Mouse (Mus musculus): ENCODE results near the gene 1700028K03Rik. TPM values are rescaled to one million over a fixed set of nuclear protein-coding genes. Genes with fewer than 3 reads are reported as not detected.

Gene 1700028K03Rik
- 0.04 and 0.48 TPM in 2 replicates for polyA plus RNA-seq (2014; fragmentation: Nextera tagmentation; extraction: Ambion mirVana)

DNA sequence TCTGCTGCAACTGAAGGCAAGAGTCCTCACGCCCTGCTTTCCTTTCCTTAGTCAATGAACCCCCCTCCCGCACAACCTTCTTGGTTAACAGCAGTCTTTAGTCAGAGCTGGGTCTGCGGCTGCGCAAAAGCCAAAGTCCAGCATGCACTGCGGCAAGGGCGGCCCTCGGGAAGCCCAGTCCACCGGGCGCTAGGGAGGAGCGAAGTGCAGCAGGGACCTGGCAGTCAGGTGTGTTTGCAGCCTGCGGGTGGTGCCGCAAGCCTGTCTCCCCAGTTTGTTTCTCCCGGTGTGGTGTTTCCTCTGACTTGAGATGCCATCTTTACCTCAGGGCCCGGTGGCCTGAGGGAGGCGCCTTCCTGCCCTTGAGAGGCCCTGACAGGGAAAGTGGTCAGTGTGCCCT lies at the start of gene 1700028K03Rik:
Gene 1700028K03Rik (plus strand): TSS at position 129 of the 400 bp plus-strand sequence.
- no peaks in the 10 kb centered on the region for H3K36me3 ChIP-seq (ENCODE audit: control insufficient read depth, insufficient read depth, low read length)
- ATAC-seq (ENCODE audit: low FRiP score) (no peak), DNase-seq (ENCODE audit: low spot score) (no peak)
- no peak within 1 kb of the TSS for H3K4me2 ChIP-seq (replicated peaks; ENCODE audit: low read depth, low read length)
- H3K4me1 ChIP-seq (replicated peaks; ENCODE audit: control insufficient read depth, insufficient read depth, low read length): no peaks in the 10 kb centered on the region
- H3K27ac ChIP-seq (ENCODE audit: low read depth, low read length): no peak within 1 kb of the TSS
- H3K4me3 ChIP-seq (ENCODE audit: low read depth, low read length): no peak within 1 kb of the TSS
- no peaks in the 10 kb centered on the region for H3K9me3 ChIP-seq (ENCODE audit: control insufficient read depth, low read length)
- no peaks in the 10 kb centered on the region for H3K27me3 ChIP-seq (ENCODE audit: control insufficient read depth, insufficient read depth, low read length)
- no peak within 1 kb of the TSS for H3K9ac ChIP-seq (ENCODE audit: low read depth, low read length)
- 73% methylated on average over 15 of the region's 15 CpGs for WGBS

DNA sequence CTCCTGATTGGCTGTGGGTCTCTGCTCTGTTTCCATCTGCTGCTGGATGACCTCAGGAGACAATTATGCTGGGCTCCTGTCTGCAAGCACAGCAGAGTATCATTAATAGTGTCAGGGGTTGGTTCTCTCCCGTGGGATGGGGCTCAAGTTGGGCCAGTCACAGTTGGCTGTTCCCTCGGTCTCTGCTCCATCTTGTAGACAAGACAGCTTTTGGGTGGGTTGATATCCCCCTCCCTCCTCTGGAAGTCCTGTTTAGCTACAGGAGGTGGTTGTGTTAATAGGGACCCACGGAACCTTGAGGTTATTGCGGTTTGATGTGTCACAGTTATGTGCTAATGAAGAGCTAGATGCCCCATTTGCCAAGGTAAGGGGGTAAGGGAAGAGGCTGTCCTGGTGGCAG lies 45.5 kb upstream of the 1700028K03Rik start:
- DNase-seq (ENCODE audit: low spot score) (no peak), ATAC-seq (ENCODE audit: low FRiP score) (no peak)
- no peaks in the 10 kb centered on the region for H3K9me3 ChIP-seq (ENCODE audit: control insufficient read depth, low read length)
- 68% methylated on average over 4 of the region's 4 CpGs for WGBS
- no peaks in the 10 kb centered on the region for H3K4me1 ChIP-seq (replicated peaks; ENCODE audit: control insufficient read depth, insufficient read depth, low read length)
- H3K9ac ChIP-seq (ENCODE audit: low read depth, low read length): no peak overlapping the region
- no peak overlapping the region for H3K27ac ChIP-seq (ENCODE audit: low read depth, low read length)
- H3K4me2 ChIP-seq (replicated peaks; ENCODE audit: low read depth, low read length): no peak overlapping the region
- no peak overlapping the region for H3K4me3 ChIP-seq (ENCODE audit: low read depth, low read length)
- H3K27me3 ChIP-seq (ENCODE audit: control insufficient read depth, insufficient read depth, low read length): no peaks in the 10 kb centered on the region
- no peaks in the 10 kb centered on the region for H3K36me3 ChIP-seq (ENCODE audit: control insufficient read depth, insufficient read depth, low read length)

GRCm38 (mm10) chr5:107491036-107491435 lies 43.5 kb upstream of the 1700028K03Rik start:
- Histone ChIP-seq H3K27ac (ENCODE audit: low read depth, low read length) (no peak overlapping the region), H3K27me3 (ENCODE audit: control insufficient read depth, insufficient read depth, low read length) (no peaks in the 10 kb centered on the region), H3K4me1 (replicated peaks; ENCODE audit: control insufficient read depth, insufficient read depth, low read length) (no peaks in the 10 kb centered on the region), H3K4me3 (ENCODE audit: low read depth, low read length) (no peak overlapping the region), H3K9me3 (ENCODE audit: control insufficient read depth, low read length) (no peaks in the 10 kb centered on the region), H3K9ac (ENCODE audit: low read depth, low read length) (no peak overlapping the region), H3K36me3 (ENCODE audit: control insufficient read depth, insufficient read depth, low read length) (no peaks in the 10 kb centered on the region), H3K4me2 (replicated peaks; ENCODE audit: low read depth, low read length) (no peak overlapping the region)
- 88% methylated on average over 9 of the region's 9 CpGs for WGBS
- ATAC-seq (ENCODE audit: low FRiP score): no peak
- DNase-seq (ENCODE audit: low spot score): no peak

GRCm38 (mm10) chr5:107492471-107492870 lies 42.0 kb upstream of the 1700028K03Rik start:
- Histone ChIP-seq H3K27ac (ENCODE audit: low read depth, low read length) (no peak overlapping the region), H3K4me3 (ENCODE audit: low read depth, low read length) (no peak overlapping the region), H3K9me3 (ENCODE audit: control insufficient read depth, low read length) (no peaks in the 10 kb centered on the region), H3K36me3 (ENCODE audit: control insufficient read depth, insufficient read depth, low read length) (no peaks in the 10 kb centered on the region), H3K4me2 (replicated peaks; ENCODE audit: low read depth, low read length) (no peak overlapping the region), H3K27me3 (ENCODE audit: control insufficient read depth, insufficient read depth, low read length) (no peaks in the 10 kb centered on the region), H3K9ac (ENCODE audit: low read depth, low read length) (no peak overlapping the region), H3K4me1 (replicated peaks; ENCODE audit: control insufficient read depth, insufficient read depth, low read length) (0 out of 2 replicates have a peak, but pooled peaks cover under 1% of the 10 kb centered on the region)
- DNase-seq (ENCODE audit: low spot score) (no peak), ATAC-seq (ENCODE audit: low FRiP score) (no peak)
- 88% methylated on average over 2 of the region's 2 CpGs for WGBS

GRCm38 (mm10) chr5:107494759-107495158 lies 39.8 kb upstream of the 1700028K03Rik start:
- H3K9me3 ChIP-seq (ENCODE audit: control insufficient read depth, low read length): no peaks in the 10 kb centered on the region

GRCm38 (mm10) chr5:107496047-107496446 lies 38.5 kb upstream of the 1700028K03Rik start:
- DNase-seq (ENCODE audit: low spot score) (no peak), ATAC-seq (ENCODE audit: low FRiP score) (no peak)
- 90% methylated on average over 2 of the region's 2 CpGs for WGBS
- Histone ChIP-seq H3K9me3 (ENCODE audit: control insufficient read depth, low read length) (no peaks in the 10 kb centered on the region), H3K9ac (ENCODE audit: low read depth, low read length) (no peak overlapping the region), H3K4me3 (ENCODE audit: low read depth, low read length) (no peak overlapping the region), H3K4me2 (replicated peaks; ENCODE audit: low read depth, low read length) (no peak overlapping the region), H3K4me1 (replicated peaks; ENCODE audit: control insufficient read depth, insufficient read depth, low read length) (0 out of 2 replicates have a peak, but pooled peaks cover 2% of the 10 kb centered on the region), H3K27me3 (ENCODE audit: control insufficient read depth, insufficient read depth, low read length) (no peaks in the 10 kb centered on the region), H3K36me3 (ENCODE audit: control insufficient read depth, insufficient read depth, low read length) (no peaks in the 10 kb centered on the region), H3K27ac (ENCODE audit: low read depth, low read length) (no peak overlapping the region)

More at GRCm38 (mm10) chr5:107494759-107495158, 39.8 kb upstream of the 1700028K03Rik start:
- H3K4me2 ChIP-seq (replicated peaks; ENCODE audit: low read depth, low read length): no peak overlapping the region
- WGBS: 97% methylated on average over 5 of the region's 5 CpGs
- no peak overlapping the region for H3K9ac ChIP-seq (ENCODE audit: low read depth, low read length)
- ATAC-seq (ENCODE audit: low FRiP score) (no peak), DNase-seq (ENCODE audit: low spot score) (no peak)
- H3K27ac ChIP-seq (ENCODE audit: low read depth, low read length): no peak overlapping the region
- H3K4me1 ChIP-seq (replicated peaks; ENCODE audit: control insufficient read depth, insufficient read depth, low read length): 0 out of 2 replicates have a peak, but pooled peaks cover 2% of the 10 kb centered on the region
- no peak overlapping the region for H3K4me3 ChIP-seq (ENCODE audit: low read depth, low read length)
- no peaks in the 10 kb centered on the region for H3K36me3 ChIP-seq (ENCODE audit: control insufficient read depth, insufficient read depth, low read length)
- H3K27me3 ChIP-seq (ENCODE audit: control insufficient read depth, insufficient read depth, low read length): no peaks in the 10 kb centered on the region

- H3K9me3 ChIP-seq (ENCODE audit: control insufficient read depth, low read length): no peaks in the 10 kb centered on the region
- DNase-seq (ENCODE audit: low spot score) (peak; percentile 63), ATAC-seq (ENCODE audit: low FRiP score) (peak; percentile 89)
- H3K9ac ChIP-seq (ENCODE audit: low read depth, low read length): no peak overlapping the region
- no peak overlapping the region; the same call in 1 of the 2 replicates for H3K4me3 ChIP-seq (ENCODE audit: low read depth, low read length)
- H3K4me1 ChIP-seq (replicated peaks; ENCODE audit: control insufficient read depth, insufficient read depth, low read length): 0 out of 2 replicates have a peak, but pooled peaks cover 2% of the 10 kb centered on the region
- WGBS: 59% methylated on average over 10 of the region's 10 CpGs
- no peaks in the 10 kb centered on the region for H3K27me3 ChIP-seq (ENCODE audit: control insufficient read depth, insufficient read depth, low read length)
- peak overlapping the region; percentile 14; the same call in 1 of the 2 replicates for H3K4me2 ChIP-seq (replicated peaks; ENCODE audit: low read depth, low read length)
- H3K27ac ChIP-seq (ENCODE audit: low read depth, low read length): peak overlapping the region; percentile 14; the same call in 1 of the 2 replicates
- no peaks in the 10 kb centered on the region for H3K36me3 ChIP-seq (ENCODE audit: control insufficient read depth, insufficient read depth, low read length)
These were observed 36.7 kb upstream of the 1700028K03Rik start for GRCm38 (mm10) chr5:107497519-107498501.

DNA sequence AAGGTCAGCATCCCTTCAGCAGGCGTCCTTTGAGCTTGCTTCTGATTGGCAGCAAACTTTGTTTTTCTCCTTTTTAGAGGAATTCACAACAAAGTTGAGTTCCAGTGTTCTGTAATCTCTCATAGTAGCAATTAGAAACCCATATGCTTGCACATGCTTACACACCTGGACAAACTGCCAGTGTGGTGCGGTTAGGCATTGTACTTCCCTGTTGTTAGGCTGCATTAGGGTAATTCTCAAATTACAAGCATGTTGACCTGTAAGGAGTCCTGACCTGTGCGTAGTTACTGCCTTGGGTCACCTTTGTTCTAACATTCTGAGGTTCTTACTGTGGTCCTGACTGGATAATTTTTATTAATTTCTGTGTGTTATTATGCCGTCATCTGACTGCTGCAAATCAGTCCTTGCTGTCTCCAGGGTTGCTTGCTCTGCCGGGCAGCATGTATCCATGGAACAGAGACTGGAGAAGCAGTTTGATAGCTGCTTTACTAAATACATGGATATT lies 35.7 kb upstream of the 1700028K03Rik start:
- H3K9ac ChIP-seq (ENCODE audit: low read depth, low read length): no peak overlapping the region

More for the DNA sequence above, 35.7 kb upstream of the 1700028K03Rik start:
- H3K9me3 ChIP-seq (ENCODE audit: control insufficient read depth, low read length): no peaks in the 10 kb centered on the region
- H3K36me3 ChIP-seq (ENCODE audit: control insufficient read depth, insufficient read depth, low read length): no peaks in the 10 kb centered on the region
- H3K4me1 ChIP-seq (replicated peaks; ENCODE audit: control insufficient read depth, insufficient read depth, low read length): 0 out of 2 replicates have a peak, but pooled peaks cover 2% of the 10 kb centered on the region
- no peaks in the 10 kb centered on the region for H3K27me3 ChIP-seq (ENCODE audit: control insufficient read depth, insufficient read depth, low read length)
- peak overlapping the region; percentile 6; the same call in 1 of the 2 replicates for H3K4me2 ChIP-seq (replicated peaks; ENCODE audit: low read depth, low read length)
- ATAC-seq (ENCODE audit: low FRiP score) (no peak), DNase-seq (ENCODE audit: low spot score) (no peak)
- 58% methylated on average over 5 of the region's 5 CpGs for WGBS
- no peak overlapping the region for H3K27ac ChIP-seq (ENCODE audit: low read depth, low read length)
- H3K4me3 ChIP-seq (ENCODE audit: low read depth, low read length): no peak overlapping the region
